Mouse (Mus musculus) embryonic fibroblast, embryonic 13.5 days (primary cell): ENCODE measurements around the gene Maats1.

Source experiments
- CTCF ChIP-seq: IDR thresholded peaks from 2 replicates; pipeline ENCODE4 v1.5.1; 2011; ENCODE audit warnings: mild to moderate bottlenecking, control low read depth, low read length, moderate library complexity, borderline replicate concordance; ENCODE audit not compliant: insufficient read depth
- POLR2A ChIP-seq: IDR thresholded peaks from 2 replicates; pipeline ENCODE4 v1.6.1; 2011; ENCODE audit warnings: low read depth, mild to moderate bottlenecking, control low read depth, low read length, moderate library complexity

- no peak for TF ChIP-seq CTCF
- no peak for TF ChIP-seq POLR2A
These were observed 15.1 kb downstream of the Maats1 start for GRCm38 (mm10) chr16:38326778-38327397.
